Mouse (Mus musculus): Measurements from ENCODE around the gene Ndrg3.
"Not testable (repeated sequence)": the region's sequence is repeated elsewhere in the genome, so short reads cannot be mapped to it uniquely, and the experiment has no call there.

Ndrg3 gene

DNA sequence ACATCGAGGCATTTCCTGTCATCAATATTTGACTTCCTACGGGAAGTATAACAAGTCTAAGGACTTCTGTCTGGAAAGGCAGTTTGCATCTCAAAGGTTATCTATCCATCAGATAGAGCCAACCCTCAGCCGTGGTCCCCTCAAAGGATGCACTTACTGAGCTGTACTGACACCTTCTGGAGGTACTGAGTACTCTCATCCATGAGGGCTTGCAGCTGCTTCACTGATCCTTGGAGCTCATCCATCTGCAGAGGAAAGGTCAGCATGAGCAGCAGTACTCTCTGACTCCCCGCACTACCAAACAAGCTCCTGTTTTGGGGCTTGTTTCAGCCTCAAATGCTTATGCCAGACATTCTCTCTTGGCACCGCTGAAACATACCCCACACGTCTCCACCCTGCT is 4.7 kb upstream of the Ndrg3 start:
- peak; percentile 47 for DNase-seq

DNA sequence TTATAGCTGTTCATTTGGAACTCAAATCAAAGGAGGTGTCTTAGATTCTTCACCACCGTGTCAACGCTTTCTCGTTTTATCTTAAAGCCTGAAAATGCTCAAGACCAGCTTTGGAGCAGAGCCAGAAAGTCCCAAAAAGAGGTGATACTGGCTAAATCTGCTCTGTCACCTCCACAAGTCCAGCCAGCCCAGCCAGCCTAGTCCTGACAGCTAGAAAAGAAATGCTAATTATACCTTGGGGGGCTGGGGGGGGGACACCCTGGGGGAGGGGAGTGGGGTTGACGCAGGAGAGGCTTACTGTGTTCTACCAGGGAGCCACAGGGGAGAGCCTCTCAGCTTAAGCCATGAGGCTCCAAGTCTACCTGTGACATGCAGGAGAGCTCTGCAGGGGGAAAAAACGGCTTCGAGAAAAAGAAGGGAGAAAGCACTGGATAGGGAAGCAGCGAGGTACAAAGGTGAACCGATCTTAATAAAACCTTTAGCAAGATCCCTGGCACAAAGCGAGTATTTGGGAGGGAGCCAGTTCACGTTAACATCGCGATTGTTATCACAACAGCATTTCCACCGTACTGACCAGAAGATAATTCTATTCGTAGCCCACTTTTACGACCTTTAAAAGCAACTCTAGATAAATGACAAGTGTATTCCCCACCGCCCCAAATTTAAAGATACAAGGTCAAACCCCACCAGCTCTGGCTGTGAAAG is 977 bp downstream of the Ndrg3 start:
- no peak for DNase-seq

DNA sequence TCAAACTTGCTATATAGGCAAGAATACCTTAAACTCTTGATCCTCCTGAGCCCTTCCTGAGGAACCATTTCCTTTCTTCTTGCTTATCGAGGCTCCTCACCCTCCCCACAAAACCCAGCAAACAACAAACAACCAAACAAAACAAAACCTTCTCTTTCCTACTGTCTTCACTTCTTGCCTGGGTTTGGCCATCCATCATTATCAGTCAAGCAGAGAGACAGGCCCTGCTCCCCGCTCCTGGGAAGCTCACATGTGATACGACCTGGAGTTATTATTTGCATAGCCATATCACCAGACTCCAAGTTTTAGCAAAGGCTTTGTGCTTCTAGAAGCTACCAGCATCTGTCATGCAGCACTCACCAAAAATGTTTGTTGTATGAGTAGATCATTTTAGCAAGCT is 4.5 kb downstream of the Ndrg3 start:
- DNase-seq = no peak

DNA sequence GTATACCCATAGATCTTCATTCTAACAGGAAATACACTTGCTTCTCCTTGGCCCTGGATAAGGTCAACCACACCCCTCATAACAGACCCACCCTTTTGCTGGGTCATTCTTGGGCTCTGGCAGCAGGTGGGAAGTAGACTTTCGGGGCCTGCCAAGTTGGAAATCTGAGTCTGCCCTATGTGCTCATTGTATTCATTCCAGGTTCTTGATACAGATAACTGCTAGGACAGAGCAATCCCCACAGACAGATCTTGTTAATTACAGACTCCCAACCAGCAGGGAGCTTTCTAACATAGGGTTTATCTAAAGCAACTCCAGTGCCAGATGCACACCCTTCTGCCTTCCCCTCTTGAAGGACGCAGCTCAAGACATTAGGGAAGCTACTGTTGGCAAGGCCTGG is 9.0 kb downstream of the Ndrg3 start:
- no peak for DNase-seq

DNA sequence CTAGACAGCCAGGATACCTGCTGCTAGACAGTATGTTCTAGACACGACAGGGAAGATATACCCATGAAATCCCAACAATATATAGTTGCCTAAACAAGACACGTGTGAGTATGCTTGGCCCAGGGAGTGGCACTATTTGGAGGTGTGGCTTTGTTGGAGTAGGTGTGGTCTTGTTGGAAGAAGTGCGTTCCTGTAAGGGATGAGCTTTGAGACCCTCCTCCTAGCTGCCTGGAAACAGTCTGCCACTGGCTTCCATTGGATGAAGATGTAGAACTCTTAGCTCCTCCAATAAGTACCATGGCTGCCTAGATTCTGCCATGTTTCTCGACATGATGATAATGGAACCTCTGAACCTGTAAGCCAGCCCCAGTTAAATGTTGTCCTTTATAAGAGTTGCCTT is 10.6 kb downstream of the Ndrg3 start:
- DNase-seq = no peak

DNA sequence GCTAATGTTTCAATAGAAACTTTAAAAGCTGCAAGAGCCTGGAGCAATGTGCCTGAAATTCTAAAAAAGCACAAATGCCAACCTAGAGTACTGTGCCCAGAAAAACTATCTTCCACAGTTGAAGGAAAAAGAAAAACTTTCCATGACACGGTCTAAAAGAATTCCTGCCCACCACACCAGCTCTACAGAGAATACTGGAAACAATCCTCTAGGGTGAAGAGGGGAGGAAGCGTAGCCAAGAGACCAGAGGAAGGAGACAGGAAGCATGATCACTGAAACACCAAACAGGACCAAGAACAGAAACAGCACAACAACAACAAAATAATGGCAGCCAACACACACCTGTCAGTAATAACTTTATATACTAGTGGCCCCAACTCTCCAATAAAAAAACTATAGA is 11.8 kb downstream of the Ndrg3 start:
- DNase-seq = no peak

DNA sequence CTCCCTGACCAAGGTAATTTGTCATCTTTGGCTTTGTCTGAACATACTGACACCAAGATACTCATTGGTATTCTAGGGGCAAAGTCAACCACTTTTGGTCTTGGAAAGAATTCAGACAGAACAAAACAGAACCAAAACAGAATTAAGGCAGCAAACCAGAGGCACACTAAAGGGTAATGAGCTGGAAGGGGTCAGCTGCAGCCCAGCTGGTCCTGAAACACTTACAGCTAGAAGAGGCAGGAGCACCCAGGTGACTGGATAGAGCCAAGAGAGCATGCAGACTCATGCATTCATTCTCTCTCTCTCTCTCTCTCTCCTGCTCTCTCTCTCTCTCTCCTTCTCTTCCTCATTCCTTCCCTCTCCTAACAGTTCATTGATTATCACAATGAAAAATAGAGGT is 15.1 kb downstream of the Ndrg3 start:
- peak; percentile 10 for DNase-seq

DNA sequence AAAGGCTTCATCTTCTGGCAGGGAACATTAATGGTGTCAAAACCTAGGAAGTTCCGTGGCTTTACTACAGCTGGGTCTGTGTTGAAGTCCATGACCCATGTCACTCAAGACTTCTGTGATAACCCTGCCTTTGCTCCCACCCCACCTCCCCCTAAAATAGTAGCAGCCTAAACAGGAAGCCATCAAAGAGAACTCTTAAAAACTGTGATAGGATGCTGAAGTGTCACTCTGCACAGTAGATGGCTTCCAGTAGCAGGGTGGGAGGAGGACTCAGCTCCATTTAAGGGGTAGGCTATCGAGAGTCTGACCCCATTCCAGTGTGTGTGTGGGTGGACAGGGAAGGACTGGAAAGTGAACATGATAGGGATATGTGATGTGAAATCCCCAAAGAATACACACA is 16.9 kb downstream of the Ndrg3 start:
- no peak for DNase-seq

DNA sequence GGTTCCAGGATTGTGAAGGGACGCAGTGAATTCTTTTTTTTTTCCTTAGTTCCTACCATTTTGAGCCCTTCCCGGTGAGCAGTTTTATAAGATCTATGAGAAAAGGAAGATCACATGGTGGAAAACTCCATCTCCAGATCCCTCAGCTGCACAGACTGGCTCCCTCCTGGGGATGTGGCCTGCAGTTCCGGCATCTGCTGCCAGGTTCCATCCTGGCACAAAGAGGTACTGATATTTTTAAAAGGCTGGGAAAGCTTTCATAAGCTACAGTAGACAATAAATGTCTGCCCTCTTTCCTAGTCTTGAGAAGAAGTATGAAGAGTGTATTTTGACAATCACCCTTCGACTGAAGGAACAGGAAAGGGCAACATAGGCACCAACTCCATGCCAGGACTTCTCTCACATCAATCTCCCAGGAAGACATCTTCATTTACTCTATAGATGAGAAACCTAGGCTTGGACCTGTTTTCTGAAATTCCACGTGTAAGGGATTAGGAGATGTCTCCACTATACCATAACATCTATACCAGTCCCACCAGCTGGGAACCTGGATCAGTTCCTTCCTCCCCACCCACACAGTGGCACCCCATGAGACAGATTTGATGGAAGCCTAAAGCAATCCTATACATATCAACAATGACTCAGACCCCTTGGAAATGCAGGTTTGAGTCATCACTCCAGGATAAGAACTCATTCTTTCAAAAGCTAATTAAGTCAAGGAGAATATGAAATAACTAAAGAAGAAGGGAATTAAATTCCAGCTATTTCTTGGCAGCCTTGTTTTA is 18.3 kb downstream of the Ndrg3 start:
- DNase-seq = no peak

DNA sequence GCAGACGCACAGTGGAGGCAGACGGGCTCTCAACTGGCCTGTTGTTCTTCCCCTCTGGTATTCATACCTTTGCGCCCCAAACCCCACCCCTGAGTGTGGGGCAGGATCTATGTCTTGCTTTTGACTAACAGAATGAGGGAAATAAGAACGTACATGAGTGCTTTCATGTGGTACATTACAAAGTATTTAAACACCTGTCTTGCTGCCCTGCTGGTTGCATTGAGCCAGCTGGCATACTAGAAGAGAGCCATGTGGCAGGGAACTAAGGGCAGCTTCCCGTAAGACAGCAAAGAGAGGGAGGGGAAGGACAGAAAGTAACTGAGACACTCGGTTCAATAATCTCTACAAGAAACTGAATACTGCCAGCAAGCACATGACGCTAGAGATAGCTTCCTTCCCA is 21.6 kb downstream of the Ndrg3 start:
- no peak for DNase-seq

DNA sequence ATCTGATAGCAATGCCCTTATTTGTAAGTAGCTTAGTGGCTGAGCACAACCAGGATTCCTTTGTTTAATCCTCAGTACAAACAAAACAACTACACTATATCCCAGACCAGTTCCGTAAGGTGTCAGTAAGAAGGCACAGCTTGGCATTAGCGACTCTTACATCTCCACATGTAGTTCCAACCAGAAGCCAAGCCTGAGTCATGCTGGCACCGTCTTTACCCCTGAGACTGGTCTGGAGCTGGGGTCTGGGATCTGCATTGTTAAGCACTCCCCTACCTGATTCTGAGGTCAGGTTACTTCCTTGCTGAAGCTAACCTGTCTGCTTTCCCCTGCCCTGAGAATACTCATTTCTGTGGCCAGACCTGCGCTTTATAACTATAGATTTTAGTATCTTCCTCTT is 23.4 kb downstream of the Ndrg3 start:
- no peak for DNase-seq

DNA sequence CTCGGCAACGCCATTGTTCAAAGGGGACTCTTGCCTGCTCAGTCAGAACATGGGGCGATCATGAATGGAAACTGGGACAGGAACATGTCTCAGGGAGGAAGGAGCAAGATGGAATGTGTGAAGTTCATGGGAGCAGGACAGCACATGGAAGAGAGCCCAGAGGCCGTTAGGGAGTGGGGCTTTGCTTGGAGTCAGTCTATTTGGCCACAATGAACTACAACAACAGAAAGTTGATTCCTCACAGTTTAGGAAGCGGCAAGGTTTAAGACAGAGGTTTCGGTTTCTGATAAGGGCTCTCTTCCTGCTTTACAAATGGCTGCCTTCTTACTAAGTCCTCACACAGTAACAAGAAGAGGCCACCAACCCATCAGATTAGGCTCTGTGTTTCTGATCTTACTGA is 24.5 kb downstream of the Ndrg3 start:
- DNase-seq = no peak

DNA sequence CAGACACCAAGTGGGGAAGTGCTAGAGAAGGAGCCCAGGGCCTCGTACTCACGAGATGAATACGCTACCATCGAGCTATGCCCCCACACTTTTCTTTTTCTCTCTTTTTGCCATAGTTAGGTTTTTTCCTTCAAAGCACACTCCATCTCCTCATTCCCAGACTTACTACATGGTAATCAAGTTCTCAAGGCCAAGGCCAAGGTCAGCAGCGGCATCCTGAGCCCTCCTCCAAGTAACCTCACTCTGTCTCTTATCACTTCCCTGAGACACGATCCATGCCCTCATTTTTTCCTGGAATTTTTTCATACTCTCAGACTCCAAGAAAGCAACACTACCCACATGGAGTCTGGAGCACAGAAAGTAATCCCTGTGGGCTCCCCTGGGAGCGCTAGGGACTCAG is 28.0 kb downstream of the Ndrg3 start:
- DNase-seq = no peak

DNA sequence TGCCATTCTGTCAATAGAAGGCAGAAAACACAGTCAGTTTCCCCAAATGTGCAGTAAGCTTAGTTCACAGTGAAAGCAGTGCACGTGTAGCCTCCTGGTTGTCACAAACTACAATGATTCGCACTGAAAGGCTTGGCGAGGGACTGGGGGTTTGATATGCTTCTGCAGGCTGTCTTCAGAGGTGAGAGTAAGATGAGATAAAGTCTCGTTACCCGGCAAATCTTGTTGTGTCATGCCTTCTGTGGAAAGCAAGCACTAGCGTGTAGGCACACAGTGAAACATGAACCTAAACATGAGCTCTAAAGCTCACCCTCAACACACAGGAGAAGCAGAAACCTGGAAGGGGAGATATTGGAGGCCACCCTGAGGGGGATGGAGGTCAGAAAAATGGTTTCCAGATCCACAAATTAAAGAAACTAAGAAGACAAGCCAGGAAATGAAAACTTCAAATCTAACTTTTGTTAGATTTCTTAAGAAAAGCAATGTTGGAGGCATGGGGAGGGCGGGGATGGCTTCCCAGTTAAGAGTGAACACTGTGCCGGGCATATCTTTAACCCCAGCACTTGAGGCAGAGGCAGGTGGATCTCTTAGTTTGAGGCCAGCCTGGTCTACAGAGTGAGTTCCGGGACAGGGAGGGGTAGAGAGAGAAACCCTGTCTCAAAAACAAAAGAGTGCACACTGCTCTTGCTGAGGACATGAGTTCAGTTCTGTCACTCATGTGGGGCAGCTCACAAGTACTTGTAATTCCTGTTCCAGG is 33.2 kb downstream of the Ndrg3 start:
- no peak for DNase-seq

DNA sequence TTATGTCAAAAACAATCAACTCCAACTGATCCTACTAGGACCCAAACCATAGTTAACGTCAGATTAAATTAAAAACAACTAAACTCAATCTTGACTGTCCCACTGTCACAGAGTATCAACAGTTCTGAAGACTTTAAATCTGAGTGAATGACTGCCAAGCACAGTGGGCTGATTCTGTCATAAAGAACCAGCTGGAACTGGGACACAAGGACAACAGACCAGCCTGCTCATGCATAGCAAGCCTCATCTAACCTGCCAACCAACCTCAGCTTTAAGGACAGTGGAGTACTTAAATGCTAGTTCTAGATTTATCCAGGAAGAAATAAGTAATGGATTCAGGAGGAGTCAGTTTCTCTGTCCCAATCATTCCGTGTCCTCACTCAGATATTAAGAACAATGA is 34.8 kb downstream of the Ndrg3 start:
- no peak for DNase-seq

DNA sequence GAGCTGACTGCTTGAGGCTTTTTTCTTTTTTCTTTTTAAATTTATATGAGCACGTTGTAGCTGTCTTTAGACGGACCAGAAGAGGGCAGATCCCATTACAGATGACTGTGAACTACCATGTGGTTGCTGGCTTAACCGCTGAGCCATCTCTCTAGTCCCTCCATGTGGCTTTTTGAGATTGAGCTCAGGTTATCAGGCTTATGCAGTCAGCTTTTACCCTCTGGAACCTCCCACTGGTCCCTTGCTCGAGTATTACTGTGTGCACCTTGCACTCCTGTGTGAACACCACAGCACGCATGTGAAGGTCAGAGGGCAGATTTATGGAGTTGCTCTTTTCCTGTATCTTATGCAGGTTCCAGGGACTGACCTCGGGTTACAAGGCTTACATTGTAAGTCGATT is 35.5 kb downstream of the Ndrg3 start:
- no peak for DNase-seq

DNA sequence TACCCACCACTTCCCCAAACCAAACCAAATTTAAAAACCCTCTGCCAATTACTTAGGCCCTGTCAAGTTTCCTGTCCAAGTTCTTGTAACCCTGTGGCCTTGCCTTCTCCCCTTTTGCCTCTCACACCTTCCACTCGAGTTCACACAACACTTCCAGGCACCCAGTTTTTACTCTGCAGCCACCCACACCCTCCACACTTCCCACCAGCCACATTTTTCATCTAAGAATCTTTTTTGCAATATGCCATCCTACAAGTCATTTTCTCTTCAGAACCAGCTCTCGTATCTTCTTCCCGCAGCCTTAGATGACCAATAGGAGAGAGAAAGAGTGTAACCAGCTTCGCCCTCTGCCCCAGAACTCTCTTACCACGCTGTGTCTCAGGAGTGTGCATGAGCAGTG is 37.4 kb downstream of the Ndrg3 start:
- DNase-seq = no peak

DNA sequence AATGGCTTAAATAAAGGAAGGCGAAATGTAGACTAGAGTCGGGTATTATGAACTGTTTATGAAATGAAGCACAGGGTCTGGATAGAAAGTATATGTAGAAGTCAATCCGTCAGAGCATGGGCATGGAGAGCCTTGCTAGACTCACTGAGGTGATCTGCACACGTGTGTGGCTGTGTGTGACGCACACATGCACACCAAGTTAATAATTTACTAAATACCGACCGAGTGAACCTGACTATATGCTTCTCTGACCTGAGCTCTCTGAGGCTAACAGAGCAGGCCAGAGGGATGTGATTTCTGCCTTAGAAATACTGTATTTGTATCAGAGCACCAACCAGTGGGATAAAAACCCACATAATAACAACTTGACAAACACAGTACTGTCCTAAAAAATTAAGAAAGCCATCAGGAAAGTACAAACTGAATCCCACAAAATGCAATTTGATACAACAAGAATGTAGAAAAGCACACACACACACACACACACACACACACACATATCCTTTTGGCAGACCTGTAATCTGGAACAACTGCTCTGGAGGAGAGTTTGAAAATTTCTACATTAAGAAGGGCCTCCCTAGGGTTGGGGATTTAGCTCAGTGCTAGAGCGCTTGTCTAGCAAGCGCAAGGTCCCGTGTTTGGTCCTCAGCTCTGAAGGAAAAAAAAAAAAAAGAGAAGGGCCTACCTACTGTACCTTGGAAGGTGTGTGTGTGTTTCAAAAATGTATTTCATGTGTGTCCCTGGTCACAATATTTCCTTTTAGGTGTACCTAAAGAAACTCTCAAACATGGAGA is 40.4 kb downstream of the Ndrg3 start:
- DNase-seq = no peak

DNA sequence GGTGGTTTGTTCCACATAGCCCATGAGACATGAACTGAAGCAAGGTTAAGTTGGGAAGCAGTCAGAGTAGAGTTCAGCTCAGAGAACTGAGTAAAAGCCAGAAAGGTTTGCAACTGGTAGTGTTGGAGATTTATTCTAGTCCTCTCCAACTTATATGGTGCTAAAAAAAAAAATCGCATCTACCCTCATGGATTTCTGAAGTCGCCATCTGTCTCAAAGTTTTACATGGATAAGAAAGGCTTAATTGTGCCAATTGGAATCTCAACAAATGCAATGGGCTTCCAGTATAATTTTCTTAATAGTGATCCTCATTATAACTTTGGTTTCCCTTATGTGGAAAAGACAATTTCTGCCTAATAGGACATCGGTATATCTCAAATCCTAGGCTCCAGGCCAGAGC is 41.0 kb downstream of the Ndrg3 start:
- DNase-seq = no peak

DNA sequence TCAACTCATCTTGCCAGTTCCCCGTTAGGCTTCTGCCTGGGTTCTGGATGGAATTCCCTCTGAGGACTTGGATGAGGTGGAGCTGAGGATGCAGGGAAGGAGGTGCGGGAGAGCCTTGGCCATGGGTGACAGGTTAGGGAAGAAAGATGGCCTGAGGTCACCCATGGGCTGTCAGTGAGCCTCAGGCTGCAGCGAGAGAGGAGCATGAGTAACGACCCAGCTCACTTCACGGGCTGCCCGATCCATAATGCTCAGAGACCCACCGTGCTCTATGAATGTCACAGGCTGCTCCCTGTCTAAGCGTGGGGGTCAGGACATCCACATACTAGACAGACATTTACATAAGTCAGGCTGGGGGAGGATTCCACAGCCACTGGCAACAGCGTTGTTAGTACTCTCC is 50.3 kb downstream of the Ndrg3 start:
- DNase-seq = not testable (repeated sequence)

DNA sequence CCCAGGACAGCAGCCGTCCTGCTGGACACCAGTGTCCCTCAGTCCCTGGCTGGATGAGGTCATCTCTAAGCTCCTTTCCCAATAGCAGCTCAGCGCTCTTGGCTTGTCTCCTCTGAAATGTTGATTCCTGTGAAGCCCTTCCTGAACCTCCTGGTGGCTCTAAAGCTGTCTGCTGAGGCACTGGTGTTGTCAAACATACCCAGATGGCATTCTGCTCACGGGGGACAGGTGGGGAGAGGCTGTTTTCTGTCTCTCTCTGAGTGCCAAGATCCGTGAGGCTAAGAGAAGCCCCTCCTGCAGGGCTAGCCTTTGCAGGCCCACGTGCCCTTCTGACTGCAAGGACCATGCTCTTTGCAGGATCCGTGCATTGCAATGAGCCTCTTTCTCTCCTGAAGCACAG is 51.9 kb downstream of the Ndrg3 start:
- not testable (repeated sequence) for DNase-seq

DNA sequence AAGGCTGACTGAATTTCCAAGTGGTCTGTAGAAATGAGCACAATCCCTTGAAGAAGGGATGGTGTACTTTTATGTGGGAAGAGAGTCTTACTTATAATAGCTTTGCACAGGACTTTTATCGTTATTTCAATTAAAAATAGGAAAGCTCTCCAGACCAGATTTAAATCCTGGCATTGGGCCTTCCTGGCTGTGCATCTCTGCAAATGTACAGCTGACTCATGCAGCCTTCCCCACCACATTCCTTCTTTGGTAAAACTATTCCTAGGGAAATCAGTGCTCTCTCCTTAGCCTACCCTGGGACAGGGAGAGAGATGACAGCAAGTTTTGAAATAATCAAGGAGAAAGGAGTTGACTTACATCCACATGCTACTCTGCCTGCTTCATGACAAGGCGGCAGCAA is 54.1 kb downstream of the Ndrg3 start:
- DNase-seq = no peak

DNA sequence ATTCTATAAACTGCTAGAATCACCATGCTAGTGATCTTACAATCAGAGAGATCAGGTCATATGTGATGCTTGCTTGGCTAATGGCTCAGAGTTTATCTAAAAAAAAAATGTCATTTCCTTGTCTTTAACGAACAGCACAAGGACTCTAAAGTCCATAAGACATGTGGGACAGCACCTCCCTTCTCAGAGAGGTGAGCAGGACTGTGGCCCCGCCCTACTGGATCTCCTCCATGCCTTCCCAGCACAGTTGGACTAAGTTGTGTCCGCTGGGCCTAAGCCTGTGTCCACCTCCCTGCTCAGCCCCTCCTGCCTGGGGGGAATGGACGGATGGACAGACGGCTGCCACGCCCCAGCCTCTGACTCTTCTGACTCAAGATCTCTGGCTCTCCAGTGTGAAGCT is 56.9 kb downstream of the Ndrg3 start:
- DNase-seq = no peak
